Mouse (Mus musculus) liver, postnatal 0 days (tissue): ENCODE data around the gene Slc43a1.

Experiments
- CTCF ChIP-seq: sonication (generic); IDR thresholded peaks from 2 replicates; pipeline ENCODE4 v1.5.1; 2016; ENCODE audit warnings: antibody characterized with exemption, low read depth
- EP300 ChIP-seq: IDR thresholded peaks from 2 replicates; pipeline ENCODE4 v1.6.1; 2016; ENCODE audit warnings: antibody characterized with exemption, low read depth, mild to moderate bottlenecking

GRCm38 (mm10) chr2:84837107-84837506, 1.5 kb upstream of the Slc43a1 start:
- TF ChIP-seq CTCF (no peak), EP300 (no peak)
